Mouse (Mus musculus): Measurements from ENCODE around the gene Txndc16. TPM values are rescaled to one million over a fixed set of nuclear protein-coding genes. Genes with fewer than 3 reads are reported as not detected.

Gene Txndc16
- polyA plus RNA-seq (2014; fragmentation: Nextera tagmentation; extraction: Ambion mirVana): 24.5 and 25.6 TPM in 2 replicates

DNA sequence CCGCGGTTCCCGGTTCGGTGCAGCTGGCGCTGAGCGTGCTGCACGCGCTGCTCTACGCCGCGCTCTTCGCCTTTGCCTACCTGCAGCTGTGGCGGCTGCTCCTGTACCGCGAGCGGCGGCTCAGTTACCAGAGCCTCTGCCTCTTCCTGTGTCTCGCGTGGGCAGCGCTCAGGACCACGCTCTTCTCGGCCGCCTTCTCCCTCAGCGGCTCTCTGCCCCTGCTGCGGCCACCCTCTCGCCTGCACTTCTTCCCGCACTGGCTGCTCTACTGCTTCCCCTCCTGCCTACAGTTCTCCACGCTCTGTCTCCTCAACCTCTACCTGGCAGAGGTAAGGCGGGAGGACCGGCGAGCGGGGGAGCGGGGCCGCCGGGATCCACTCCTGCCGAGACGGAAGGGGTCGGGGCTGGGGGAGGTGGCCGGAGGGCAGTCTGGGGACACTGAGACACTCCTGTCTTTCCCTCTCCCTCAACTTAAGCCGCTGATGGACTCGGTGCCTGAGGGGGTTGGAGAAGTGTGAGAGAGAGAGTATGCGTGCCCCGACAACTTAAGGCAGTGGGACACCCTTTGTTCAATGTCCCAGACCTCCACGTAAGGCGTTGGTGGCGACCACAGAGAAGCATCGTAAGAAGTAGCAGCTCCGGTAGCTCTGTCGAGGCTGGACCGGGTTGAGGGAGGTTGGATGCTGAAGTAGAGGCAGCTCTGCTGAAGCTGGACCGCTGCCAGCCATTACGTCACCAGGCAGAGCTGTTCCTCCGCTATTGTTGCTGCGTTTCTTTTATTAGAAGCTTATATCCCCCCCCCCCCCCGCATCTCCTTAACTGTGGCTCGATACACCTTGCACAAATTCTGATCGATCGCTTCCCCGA, at the start of gene Txndc16:
Txndc16 (minus strand) TSS at position 239 of the 867 bp plus-strand sequence.
- Histone ChIP-seq H3K4me1 (ENCODE audit: control insufficient read depth, insufficient read depth, low read length) (0 out of 2 replicates have a peak, but pooled peaks cover 2% of the 10 kb centered on the region), H3K4me3 (ENCODE audit: low read depth, low read length) (peak within 1 kb of the TSS; percentile 86), H3K27ac (ENCODE audit: low read depth, low read length) (peak within 1 kb of the TSS; percentile 95), H3K36me3 (ENCODE audit: control insufficient read depth, insufficient read depth, low read length) (no peaks in the 10 kb centered on the region), H3K9ac (ENCODE audit: low read length) (peak within 1 kb of the TSS; percentile 95), H3K4me2 (ENCODE audit: low read depth) (peak within 1 kb of the TSS; percentile 83), H3K27me3 (ENCODE audit: control insufficient read depth, insufficient read depth, low read length) (no peaks in the 10 kb centered on the region), H3K9me3 (ENCODE audit: control insufficient read depth, low read length) (no peaks in the 10 kb centered on the region)
- WGBS: under 1% methylated on average over 59 of the region's 59 CpGs
- DNase-seq (ENCODE audit: low spot score): peak; percentile 82
- peak; percentile 33 for ATAC-seq (ENCODE audit: insufficient read depth, low FRiP score, low TSS enrichment)

DNA sequence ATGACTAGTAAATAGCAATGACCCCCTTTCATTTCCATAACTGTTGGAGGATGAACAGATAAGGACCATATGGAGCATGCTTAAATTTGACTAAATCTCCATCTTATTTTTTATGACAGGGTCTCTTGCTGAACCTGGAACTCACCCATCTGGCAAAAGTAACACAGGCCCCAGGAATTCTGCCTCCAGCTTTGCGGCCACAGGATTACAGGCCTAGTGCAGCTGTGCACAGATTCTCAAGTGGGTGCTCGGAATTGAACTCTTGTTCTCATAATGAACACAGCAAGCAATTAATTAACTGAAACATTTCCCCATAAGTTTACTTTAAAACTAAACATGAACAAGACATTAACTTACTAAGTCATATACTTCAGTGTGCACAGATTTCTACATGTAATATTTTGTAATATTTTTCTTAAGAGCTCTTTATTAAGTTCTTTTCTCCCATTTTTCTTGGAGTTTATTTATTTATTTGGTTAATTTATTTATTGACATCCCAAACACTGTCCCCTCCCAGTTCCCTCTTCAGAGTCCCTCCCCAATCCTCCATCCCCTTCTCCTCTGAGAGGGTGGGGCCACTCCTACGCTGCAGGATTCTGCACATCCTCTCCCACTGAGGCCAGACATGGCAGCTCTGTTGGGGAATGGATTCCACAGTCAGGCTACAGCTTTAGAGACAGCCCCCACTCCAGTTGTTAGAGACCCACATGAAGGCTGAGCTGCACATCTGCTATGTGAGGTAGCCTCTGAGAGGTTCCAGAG, 43.9 kb upstream of the Txndc16 start:
- Histone ChIP-seq H3K27me3 (ENCODE audit: control insufficient read depth, insufficient read depth, low read length) (no peaks in the 10 kb centered on the region), H3K9me3 (ENCODE audit: control insufficient read depth, low read length) (no peaks in the 10 kb centered on the region), H3K4me1 (ENCODE audit: control insufficient read depth, insufficient read depth, low read length) (no peaks in the 10 kb centered on the region), H3K9ac (ENCODE audit: low read length) (no peak overlapping the region), H3K27ac (ENCODE audit: low read depth, low read length) (no peak overlapping the region), H3K4me2 (ENCODE audit: low read depth) (no peak overlapping the region), H3K4me3 (ENCODE audit: low read depth, low read length) (no peak overlapping the region), H3K36me3 (ENCODE audit: control insufficient read depth, insufficient read depth, low read length) (no peaks in the 10 kb centered on the region)
- 88% methylated on average over 3 of the region's 3 CpGs for WGBS
- no peak for ATAC-seq (ENCODE audit: insufficient read depth, low FRiP score, low TSS enrichment)
- DNase-seq (ENCODE audit: low spot score): no peak

DNA sequence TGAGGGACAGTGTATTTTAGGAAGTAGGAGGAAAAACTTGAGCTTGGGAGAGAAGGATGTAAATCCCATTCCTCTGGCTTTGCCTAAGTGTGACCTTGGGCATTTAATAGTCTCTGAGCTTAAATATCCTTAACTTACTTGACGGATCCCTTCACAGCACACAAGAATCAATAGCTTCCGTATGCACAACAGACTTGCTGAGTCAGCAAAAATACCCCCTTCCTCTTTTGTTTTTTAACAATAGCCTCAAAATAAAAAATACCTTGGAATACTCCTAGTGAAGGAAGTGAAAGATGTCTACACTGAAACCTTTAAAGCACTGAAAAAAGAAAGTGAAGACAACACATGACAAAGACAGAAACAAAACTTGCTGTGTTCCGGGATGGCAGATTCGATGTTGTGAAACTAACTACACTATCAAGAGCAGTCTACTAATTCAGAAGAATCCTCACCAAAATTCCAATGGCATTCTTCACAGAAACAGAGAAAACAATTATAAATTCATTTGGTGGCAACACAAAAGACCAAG, 31.5 kb upstream of the Txndc16 start:
- Histone ChIP-seq H3K9me3 (ENCODE audit: control insufficient read depth, low read length) (no peaks in the 10 kb centered on the region), H3K27ac (ENCODE audit: low read depth, low read length) (no peak overlapping the region), H3K36me3 (ENCODE audit: control insufficient read depth, insufficient read depth, low read length) (no peaks in the 10 kb centered on the region), H3K9ac (ENCODE audit: low read length) (no peak overlapping the region), H3K4me1 (ENCODE audit: control insufficient read depth, insufficient read depth, low read length) (no peaks in the 10 kb centered on the region), H3K27me3 (ENCODE audit: control insufficient read depth, insufficient read depth, low read length) (no peaks in the 10 kb centered on the region), H3K4me2 (ENCODE audit: low read depth) (no peak overlapping the region), H3K4me3 (ENCODE audit: low read depth, low read length) (no peak overlapping the region)
- WGBS: 91% methylated on average over 4 of the region's 4 CpGs
- no peak for DNase-seq (ENCODE audit: low spot score)
- ATAC-seq (ENCODE audit: insufficient read depth, low FRiP score, low TSS enrichment): no peak

DNA sequence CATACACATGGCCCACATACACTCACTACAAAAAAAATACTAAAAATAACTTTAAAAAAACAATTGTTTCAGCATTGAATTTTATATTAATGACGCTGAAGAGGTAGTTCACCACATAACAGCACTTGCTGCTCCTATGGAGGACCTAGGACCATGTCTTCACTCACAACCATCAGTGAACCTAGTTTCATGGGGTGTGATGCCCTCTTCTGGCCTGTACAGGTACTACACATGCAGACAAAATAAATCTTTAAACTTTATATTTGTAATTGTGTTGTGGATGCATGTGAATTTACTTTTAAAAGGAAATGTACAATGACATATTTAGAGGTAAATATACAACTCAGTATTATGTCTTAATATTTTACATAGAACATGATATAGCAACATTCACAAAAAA, 21.5 kb upstream of the Txndc16 start:
- Histone ChIP-seq H3K36me3 (ENCODE audit: control insufficient read depth, insufficient read depth, low read length) (no peaks in the 10 kb centered on the region), H3K9ac (ENCODE audit: low read length) (no peak overlapping the region), H3K27me3 (ENCODE audit: control insufficient read depth, insufficient read depth, low read length) (no peaks in the 10 kb centered on the region), H3K4me2 (ENCODE audit: low read depth) (no peak overlapping the region), H3K27ac (ENCODE audit: low read depth, low read length) (no peak overlapping the region), H3K9me3 (ENCODE audit: control insufficient read depth, low read length) (no peaks in the 10 kb centered on the region), H3K4me3 (ENCODE audit: low read depth, low read length) (no peak overlapping the region), H3K4me1 (ENCODE audit: control insufficient read depth, insufficient read depth, low read length) (no peaks in the 10 kb centered on the region)
- no peak for ATAC-seq (ENCODE audit: insufficient read depth, low FRiP score, low TSS enrichment)
- no peak for DNase-seq (ENCODE audit: low spot score)
- WGBS: 35% methylated on average over 1 of the region's 1 CpGs

DNA sequence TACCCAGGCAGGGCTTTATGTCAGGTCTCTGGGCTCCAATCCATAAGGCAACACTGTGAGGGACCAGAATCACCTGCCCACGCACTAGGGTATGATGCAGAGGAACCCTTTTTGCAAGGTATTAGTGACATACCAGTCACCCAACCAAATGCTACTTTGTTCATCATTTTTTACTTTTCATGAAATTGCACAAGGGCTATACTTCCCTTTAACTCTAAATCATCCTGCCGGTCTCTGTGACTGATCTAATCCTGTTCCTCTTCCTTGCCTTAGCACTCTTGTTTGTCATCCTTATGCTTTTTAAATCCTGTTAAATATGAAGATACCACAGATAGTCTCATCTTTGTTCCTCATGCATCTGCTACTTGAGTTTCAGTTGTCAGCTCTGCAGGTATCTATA, 18.9 kb upstream of the Txndc16 start:
- Histone ChIP-seq H3K27ac (ENCODE audit: low read depth, low read length) (no peak overlapping the region), H3K27me3 (ENCODE audit: control insufficient read depth, insufficient read depth, low read length) (no peaks in the 10 kb centered on the region), H3K4me2 (ENCODE audit: low read depth) (no peak overlapping the region), H3K36me3 (ENCODE audit: control insufficient read depth, insufficient read depth, low read length) (no peaks in the 10 kb centered on the region), H3K4me1 (ENCODE audit: control insufficient read depth, insufficient read depth, low read length) (no peaks in the 10 kb centered on the region), H3K9me3 (ENCODE audit: control insufficient read depth, low read length) (no peaks in the 10 kb centered on the region), H3K4me3 (ENCODE audit: low read depth, low read length) (no peak overlapping the region), H3K9ac (ENCODE audit: low read length) (no peak overlapping the region)
- DNase-seq (ENCODE audit: low spot score): no peak
- no peak for ATAC-seq (ENCODE audit: insufficient read depth, low FRiP score, low TSS enrichment)
- 83% methylated on average over 2 of the region's 2 CpGs for WGBS

DNA sequence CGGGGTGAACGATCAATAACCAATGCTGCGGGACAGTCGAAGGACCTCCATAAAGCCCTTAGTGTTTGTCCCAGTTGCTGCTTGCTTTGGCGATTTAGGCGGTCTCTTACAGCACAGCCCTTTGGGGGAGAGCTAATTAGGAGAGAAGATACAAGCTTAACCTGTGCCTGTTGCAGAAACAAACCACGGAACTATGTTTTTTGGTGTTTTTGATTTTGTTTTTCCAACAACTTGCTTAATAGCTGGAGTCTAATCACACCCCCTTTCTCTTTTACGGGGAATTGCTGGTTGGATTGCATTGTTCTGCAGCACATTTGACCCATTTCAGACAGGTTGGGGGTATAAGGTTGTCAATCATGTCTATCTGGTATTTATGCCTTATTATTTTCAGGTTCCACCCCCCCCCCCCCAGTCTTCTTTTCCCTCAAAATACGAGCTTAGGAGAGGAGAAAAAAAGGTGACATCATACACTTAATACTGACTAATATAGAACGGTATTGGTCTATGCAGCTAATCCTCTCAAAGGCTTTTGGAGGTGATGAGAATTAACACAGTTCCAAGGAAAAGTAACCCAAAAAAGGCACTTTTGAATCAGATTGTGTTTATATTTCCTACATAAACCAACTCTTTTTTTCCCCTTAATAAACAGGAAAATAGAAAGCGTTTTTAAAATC, 966 bp upstream of the Txndc16 start:
- WGBS: 12% methylated on average over 11 of the region's 11 CpGs
- Histone ChIP-seq H3K4me1 (ENCODE audit: control insufficient read depth, insufficient read depth, low read length) (0 out of 2 replicates have a peak, but pooled peaks cover 2% of the 10 kb centered on the region), H3K9ac (ENCODE audit: low read length) (peak overlapping the region; percentile 95), H3K36me3 (ENCODE audit: control insufficient read depth, insufficient read depth, low read length) (no peaks in the 10 kb centered on the region), H3K4me2 (ENCODE audit: low read depth) (peak overlapping the region; percentile 82), H3K9me3 (ENCODE audit: control insufficient read depth, low read length) (no peaks in the 10 kb centered on the region), H3K4me3 (ENCODE audit: low read depth, low read length) (peak overlapping the region; percentile 86), H3K27me3 (ENCODE audit: control insufficient read depth, insufficient read depth, low read length) (no peaks in the 10 kb centered on the region), H3K27ac (ENCODE audit: low read depth, low read length) (peak overlapping the region; percentile 95)
- no peak for ATAC-seq (ENCODE audit: insufficient read depth, low FRiP score, low TSS enrichment)
- no peak for DNase-seq (ENCODE audit: low spot score)

DNA sequence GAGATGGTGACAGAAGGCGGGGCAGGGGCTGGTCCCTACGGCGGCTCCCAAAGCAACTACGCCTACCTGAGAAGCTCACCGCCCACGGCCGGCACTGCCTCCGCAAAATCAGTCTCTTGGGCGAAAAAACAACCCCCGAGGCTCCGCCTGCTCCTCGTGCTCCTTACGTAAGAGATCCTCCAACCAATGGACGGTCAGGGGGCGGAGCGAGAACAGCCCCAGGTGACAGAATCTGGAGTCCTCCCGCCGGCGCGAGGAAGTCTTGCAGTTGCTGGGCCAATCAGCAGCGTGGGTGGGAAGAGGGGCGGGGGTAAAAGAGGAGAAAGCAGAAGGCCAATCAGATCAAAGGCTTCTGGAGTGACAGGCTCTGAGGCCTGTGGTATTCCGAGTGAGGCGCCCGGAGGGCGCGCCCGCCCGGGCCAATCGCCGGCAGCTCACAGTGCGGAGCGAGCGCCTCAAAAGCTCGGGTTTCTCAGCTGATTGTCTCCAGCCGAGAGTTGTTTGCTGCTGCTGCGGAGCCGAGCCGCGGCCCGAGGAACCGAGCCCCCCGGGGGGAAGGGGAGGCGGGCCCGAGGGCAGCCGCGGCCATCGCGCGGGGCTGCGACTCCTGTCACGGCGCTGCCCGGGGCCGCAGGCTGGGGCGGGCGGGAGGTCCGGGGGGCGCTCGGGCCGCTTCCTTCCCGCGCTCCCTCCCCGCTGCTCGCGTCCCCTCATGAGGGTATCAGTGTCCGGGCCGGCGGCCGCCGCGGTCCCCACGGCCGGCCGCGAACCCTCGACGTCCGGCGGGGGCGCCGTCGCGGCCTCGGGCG, 643 bp downstream of the Txndc16 start, which contains the start of gene Gpr137c:
Gpr137c (plus strand) TSS at position 437 of the 809 bp plus-strand sequence.
- under 1% methylated on average over 72 of the region's 86 CpGs for WGBS

More for the DNA sequence above, 643 bp downstream of the Txndc16 start, which contains the start of gene Gpr137c:
- Histone ChIP-seq H3K4me3 (ENCODE audit: low read depth, low read length) (peak within 1 kb of the TSS; percentile 86), H3K4me2 (ENCODE audit: low read depth) (peak within 1 kb of the TSS; percentile 83), H3K9me3 (ENCODE audit: control insufficient read depth, low read length) (no peaks in the 10 kb centered on the region), H3K27me3 (ENCODE audit: control insufficient read depth, insufficient read depth, low read length) (no peaks in the 10 kb centered on the region), H3K9ac (ENCODE audit: low read length) (peak within 1 kb of the TSS; percentile 95), H3K27ac (ENCODE audit: low read depth, low read length) (peak within 1 kb of the TSS; percentile 95), H3K4me1 (ENCODE audit: control insufficient read depth, insufficient read depth, low read length) (0 out of 2 replicates have a peak, but pooled peaks cover 2% of the 10 kb centered on the region), H3K36me3 (ENCODE audit: control insufficient read depth, insufficient read depth, low read length) (no peaks in the 10 kb centered on the region)
- peak; percentile 98 for DNase-seq (ENCODE audit: low spot score)
- peak; percentile 98 for ATAC-seq (ENCODE audit: insufficient read depth, low FRiP score, low TSS enrichment)

Measured in neural tube, embryonic 11.5 days (tissue).